Mouse (Mus musculus) kidney, adult 8-10 months (tissue): ENCODE measurements around the gene C2cd4b.
A peak's percentile ranks its signal among the peaks of the same experiment; 100 is the strongest.
"Not testable (repeated sequence)": the region's sequence is repeated elsewhere in the genome, so short reads cannot be mapped to it uniquely, and the experiment has no call there.

ENCODE experiments used
- DNase-seq, 2 experiments: peaks; one replicate each; pipeline ENCODE4 v3.0.0; 2022

C2cd4b gene

DNA sequence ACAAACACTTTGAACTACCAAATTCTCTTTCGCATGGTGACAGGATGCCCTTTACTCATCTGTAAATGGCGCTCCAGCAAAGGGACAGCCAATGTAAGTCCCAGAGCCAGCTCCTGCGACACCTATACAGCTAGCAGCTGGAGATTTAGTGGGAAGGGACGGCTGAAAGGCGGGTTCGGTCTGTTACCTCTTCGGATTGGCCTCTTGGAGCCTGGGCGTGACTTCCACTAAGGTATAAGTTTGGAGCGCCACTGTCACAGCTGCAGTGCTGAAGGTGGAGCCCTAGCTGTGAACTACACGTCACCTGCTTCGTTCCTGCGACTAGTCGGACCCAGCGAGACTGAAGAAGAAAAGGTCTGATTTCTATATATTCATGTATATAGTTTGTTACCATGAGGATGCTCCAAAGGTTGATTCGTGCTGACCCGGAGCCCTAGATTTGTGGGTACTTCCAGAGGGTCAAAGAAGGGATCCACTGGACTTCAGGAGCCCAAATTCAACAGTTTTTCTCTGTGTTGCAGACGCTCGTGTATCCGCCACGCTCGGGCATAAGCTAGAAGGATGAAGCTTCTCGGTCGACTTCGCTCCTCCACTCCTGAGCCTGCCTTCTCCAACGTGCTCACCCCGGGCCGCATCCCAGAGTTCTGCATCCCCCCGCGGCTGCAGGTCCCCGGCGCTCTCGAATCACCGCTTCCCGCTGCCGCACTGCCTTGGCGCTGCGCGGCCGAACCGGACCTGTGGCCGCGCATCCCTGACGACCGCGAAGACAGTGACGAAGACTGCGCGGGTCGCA is at the start of gene C2cd4b:
TSS of gene C2cd4b (plus strand) at position 275 of the 793 bp plus-strand sequence.
- DNase-seq: peak; percentile 26 to 37

DNA sequence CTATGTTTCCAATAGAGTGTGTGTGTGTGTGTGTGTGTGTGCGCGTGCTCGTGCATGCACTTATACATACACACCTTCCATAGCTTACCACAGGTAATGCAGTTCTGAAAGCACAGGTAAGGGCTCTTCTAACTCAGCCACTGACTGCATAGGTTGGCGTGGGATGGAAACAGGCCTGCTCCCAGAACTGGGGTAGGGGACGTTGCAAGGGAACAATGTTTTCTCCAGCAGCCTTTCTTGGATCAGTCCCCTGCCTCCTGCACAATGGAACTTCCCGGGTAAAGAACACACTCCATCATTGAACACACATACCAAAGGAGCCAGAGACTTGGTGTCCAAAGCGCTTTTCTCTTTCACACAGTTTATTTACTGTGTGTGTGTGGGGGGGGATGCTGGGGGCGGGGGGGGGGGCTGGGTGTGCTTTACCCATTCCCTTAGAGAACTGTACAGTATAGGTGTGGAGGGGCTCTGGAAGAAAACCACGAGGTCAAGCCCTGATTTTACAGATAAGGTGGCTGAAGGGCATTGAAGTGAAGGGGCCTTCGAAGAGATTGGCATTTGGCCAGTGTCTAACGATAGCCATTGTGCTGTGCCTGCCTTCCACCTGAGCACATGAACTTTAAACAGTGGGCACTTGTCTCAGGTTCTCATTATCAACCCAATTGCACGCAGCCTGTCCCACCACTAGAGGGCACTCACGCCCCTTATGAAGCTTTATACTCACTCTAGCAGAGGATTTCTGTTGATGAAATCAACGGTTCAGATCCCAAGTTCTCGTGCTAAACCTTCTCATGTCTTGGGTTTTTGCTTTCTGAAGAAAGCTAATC is 48.0 kb upstream of the C2cd4b start:
- DNase-seq: peak; percentile 38 to 79

DNA sequence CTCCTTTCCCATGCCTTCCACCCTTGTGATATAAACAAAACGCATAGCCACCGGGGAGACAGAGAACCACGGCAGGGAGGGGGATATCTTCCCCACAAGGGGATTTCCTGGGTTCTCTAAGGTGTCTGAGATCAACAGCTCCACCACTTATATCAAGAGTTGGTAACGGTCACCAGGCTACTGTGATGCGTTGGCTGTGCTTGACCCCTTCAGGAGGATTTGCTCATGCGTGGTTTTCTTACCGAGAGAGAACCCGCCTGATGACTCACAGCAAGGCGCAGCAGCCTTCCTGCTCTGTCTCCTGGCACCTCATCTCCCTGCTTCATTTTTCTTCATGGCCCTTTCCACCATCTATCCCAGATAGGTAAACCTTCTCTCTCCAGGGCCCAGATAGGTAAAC is 47.1 kb upstream of the C2cd4b start:
- no peak for DNase-seq

DNA sequence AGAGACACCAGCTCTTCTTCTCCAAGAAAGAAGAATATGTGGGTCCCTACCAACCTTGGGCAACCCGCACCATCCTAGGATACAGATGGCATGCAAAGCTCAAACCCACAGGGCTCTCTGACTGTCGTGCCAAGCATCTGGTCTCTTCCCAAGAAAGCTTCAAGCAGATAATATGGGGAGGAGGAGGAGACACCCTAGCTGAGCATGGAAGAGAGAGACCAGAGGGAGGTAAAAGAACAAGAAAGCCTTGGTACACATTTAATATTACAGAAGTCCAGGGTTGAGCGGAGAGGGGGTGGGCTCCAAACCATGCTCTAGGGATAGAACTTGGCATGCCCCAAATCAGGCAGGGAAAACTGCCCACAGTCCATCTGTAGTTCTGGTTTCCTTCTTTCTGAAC is 42.2 kb upstream of the C2cd4b start:
- DNase-seq: no peak

GRCm38 (mm10) chr9:67718596-67718995 is 40.6 kb upstream of the C2cd4b start:
- DNase-seq: no peak

DNA sequence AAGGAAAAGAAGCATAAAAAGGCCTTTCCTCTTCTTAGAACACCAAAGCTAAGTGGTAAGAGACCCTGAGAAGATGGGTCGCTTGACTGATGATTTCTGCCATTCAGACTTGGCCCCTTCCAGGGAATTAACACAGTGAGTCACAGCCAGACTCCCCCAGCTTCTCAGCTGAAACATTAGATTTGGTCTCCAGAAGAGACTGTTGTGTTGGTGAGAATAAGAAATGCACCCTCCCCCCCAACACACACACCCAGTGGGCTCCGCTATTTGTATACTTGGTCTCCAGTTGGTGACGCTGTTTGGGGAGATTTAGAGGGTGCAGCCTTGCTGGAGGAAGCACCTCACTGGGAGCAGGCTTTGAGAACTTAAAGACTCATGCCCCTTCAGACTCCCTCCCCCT is 39.1 kb upstream of the C2cd4b start:
- no peak for DNase-seq

DNA sequence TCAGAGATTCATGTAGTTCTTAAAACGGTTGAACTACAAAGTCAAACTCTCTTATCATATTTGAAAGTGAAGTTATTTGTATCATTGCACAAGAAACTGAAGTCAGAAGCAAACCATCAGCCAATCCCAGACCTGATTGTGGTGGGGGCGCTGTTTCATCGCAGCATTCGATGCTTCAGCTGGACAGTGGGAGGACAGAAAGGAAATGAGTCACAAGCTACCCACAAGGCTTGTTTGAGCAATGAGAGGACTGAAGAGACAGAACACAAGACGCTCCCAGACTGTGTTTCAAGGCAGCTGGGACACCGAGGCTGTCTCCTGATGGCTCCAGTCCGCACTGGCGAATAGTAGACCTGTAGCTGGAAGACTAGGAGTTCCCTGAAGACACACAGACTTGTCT is 36.9 kb upstream of the C2cd4b start:
- DNase-seq: no peak

DNA sequence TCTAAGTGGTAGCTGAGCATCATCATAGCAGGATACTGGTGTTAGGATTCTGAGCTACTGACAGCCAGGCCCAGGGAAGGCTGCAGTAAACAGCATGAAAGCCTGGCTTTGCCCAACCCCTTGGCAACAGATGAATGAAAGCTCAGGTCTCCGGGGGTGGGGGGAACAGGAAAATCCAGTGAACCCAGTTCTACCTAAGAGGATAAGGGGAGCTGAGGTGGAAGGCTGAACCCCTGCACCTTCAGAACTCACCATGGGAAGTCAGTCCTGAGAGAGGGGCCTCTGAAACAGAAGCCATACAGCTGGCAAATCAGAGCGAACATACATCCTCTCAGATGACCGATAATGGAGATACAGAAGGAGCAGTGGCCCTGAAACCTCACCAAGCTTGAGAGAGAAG is 34.0 kb upstream of the C2cd4b start:
- no peak for DNase-seq

DNA sequence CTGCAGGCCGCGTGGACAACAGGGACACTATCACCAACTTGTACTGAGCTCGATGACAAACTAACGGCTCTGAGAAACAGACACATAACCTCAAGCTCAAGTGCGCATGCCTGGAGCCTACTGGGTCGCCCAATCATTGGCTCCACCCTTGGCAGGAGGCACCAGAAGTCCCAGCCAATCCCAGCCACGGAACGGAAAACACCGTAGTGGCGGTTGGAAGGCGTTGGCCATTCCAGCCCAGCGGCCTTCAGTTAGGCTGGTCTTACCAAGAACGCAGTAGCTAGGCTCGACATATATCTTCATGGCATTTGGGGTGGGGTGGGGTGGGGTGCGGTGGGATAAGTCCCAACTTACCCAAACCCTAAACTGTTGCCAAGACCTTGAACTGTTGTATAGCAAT is 25.5 kb upstream of the C2cd4b start:
- DNase-seq: no peak

- peak in 1 of 2 experiments; percentile 23 for DNase-seq
Observed at GRCm38 (mm10) chr9:67735426-67735825, 23.8 kb upstream of the C2cd4b start.

DNA sequence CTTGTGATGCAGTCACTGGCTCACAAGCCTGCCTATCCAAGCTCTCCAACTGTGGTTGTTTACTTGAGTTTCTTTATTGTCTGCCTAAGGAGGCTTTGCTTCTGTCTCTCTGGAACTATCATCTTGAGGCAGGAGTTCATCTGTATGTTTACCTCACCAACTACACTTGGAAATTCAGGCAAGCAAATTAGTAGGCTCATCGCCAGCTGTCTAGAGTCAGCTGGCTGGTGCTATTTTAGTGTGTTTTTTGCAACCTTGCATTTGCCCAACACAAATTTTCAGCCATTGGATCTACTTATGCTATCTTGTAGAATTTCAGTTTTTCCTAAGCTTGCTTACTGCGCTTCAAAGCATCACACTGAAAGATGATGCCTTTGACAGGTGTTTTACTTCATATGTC is 18.0 kb upstream of the C2cd4b start:
- no peak for DNase-seq

- no peak for DNase-seq
Observed at GRCm38 (mm10) chr9:67753411-67754182, 5.6 kb upstream of the C2cd4b start.

GRCm38 (mm10) chr9:67754713-67755112 is 4.5 kb upstream of the C2cd4b start:
- no peak for DNase-seq

DNA sequence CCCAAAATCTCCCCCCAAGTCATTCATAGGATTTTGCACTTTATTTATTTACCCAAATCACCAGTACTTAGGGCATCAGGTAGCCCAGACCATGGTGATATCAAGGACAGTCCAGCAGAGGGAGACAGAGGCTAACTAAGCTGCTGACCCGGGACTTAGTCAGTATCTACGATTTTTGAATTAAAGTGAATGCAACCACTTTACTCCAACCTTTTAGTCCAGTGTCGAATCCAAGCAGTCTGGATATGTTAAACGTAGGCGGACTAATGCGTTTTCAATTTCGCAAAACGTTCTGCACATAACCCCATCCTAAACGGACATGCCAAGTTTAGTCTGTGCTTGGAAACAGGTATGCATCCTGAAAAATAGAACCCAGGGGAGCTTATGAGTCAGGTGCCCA is 551 bp upstream of the C2cd4b start:
- peak; percentile 45 to 61 for DNase-seq

DNA sequence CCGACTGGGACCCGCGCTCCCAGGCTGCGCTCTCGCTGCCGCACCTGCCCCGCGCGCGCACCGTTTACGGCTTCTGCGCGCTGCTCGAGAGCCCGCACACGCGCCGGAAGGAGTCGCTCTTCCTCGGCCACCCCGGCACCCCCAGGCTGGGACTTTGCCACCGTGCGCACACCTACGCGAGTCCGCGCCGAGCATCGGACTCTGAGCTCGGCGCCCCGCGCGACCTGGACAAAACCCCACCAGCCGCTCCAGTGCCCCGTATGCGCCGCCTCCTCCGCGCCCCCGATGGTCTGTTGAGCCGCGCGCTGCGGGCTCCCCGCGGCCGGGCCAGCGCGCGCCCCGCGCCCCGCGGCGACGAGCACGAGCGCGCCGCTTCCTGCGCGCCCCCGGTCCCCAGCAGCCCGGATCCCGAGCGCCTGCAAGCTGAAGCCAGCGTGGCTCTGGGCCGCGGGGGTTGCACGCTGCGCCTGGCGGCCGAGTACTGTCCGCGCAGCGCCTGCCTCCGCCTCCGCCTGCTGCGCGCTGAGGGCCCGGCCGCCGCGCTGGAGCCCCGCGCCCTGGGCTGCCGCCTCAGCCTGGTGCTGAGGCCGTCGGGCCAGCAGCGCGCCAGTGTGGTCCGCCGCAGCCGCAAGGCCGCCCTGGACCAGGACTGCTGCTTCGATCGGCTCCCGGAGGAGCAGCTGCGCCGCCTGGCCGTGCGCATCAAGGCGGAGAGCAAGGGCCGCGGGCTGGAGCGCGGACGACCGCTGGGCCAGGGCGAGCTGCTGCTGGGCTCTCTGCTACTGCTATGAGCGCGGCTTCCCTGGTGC is 923 bp downstream of the C2cd4b start:
- not testable (repeated sequence) for DNase-seq

DNA sequence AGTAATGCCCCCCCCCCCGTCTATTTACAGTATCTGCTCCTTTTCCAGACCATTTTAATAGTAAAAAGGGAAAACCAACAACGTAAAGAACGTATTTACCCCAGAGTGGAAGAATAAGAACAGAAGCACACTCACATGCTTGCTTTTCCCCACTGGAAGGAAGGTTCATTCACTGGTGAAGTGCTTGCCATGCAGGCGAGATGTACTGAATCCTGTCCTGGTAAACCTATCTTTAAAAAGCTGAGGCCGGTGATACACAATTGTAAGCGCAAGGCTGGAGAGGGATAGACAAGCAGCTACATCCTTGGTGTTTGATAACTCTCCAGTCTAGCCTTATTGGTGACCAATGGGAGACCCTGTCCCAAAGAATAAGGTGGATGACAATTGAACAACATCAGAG is 1.8 kb downstream of the C2cd4b start:
- no peak for DNase-seq

GRCm38 (mm10) chr9:67763326-67763725 is 4.1 kb downstream of the C2cd4b start:
- no peak for DNase-seq

GRCm38 (mm10) chr9:67766405-67766804 is 7.2 kb downstream of the C2cd4b start:
- DNase-seq: no peak

- no peak for DNase-seq
Observed at GRCm38 (mm10) chr9:67766948-67767347, 7.7 kb downstream of the C2cd4b start.

DNA sequence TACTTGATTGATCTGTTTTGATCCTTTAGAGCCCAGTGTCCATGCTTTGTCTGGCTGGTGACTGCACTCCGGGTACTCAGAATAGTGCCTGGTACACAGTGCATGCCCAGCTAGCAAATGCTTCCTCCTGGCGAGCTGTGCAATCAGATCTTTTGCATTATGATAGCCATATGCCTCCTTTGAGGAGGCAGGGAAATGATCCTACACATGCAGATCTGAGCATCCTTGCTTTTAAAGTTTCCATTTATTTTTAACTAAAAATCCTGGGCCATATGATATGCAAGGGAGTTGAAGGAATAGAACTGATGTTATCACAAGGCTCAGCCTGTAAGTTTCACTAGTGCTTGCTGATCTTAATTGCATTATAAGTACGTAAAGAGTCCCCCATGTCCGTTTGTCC is 9.6 kb downstream of the C2cd4b start:
- no peak for DNase-seq

DNA sequence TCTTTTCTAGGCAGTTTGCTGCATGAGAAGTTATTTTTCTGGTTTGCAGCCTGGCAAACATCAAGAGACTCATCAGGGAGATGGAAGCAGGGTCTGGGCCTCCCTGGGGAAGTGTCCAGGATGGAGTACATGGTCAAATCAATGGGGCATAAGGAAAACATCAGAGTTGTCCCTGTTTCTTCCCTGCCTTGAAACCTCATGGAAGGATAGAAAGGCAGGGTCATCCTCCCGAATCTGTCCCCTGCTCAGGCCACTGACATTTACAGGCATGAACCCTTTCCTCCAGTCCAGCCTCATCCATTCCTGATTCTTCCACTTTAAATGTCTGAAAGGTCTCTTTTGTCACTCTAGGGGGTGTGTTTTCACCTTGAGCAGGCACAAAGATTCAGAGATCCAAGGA is 10.2 kb downstream of the C2cd4b start:
- no peak for DNase-seq

- no peak for DNase-seq
Observed at GRCm38 (mm10) chr9:67771293-67771692, 12.1 kb downstream of the C2cd4b start.

GRCm38 (mm10) chr9:67774201-67774600 is 15.0 kb downstream of the C2cd4b start:
- DNase-seq: no peak
